Mouse (Mus musculus): ENCODE results near the gene Fthl17c. TPM values are rescaled to one million over a fixed set of nuclear protein-coding genes. Genes with fewer than 3 reads are reported as not detected.

Fthl17c gene
- polyA plus RNA-seq (2014; fragmentation: Illumina TruSeq; extraction: RNeasy Lipid Tissue Mini Kit (QIAGEN cat#74804); ENCODE audit: low read depth, low replicate concordance), result not detected

DNA sequence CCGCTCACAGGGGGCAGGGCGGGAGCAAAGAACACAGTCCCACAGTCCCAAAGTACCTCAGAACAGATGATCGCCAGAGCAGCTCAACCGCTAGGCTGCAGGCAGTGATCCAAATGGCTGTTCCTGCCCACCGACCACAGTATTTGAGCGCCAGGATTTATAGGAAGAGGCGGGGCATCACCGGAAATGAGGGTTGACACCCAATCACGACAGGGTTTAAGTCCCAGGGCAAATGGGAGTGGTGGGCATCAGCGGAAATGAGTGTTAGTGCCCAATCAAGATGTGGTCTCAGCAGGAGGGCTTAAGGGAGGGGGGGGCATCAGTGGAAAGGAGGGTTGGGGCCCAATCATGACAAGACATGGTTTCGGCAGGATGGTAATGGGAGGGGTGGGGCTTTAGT, at the start of gene Fthl17c:
Gene Fthl17c (minus strand): TSS at position 101 of the 400 bp plus-strand sequence.

DNA sequence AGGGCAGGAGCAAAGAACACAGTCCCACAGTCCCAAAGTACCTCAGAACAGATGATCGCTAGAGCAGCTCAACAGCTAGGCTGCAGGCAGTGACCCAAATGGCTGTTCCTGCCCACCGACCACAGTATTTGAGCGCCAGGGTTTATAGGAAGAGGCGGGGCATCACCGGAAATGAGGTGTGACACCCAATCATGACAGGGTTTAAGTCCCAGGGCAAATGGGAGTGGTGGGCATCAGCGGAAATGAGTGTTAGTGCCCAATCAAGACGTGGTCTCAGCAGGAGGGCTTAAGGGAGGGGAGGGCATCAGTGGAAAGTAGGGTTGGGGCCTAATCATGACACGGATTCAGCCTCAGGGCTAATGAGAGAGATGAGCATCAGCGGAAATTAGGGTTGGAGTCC, 10.3 kb upstream of the Fthl17c start, which contains the start of gene Fthl17d:
Gene Fthl17d (minus strand): TSS at position 101 of the 400 bp plus-strand sequence.

DNA sequence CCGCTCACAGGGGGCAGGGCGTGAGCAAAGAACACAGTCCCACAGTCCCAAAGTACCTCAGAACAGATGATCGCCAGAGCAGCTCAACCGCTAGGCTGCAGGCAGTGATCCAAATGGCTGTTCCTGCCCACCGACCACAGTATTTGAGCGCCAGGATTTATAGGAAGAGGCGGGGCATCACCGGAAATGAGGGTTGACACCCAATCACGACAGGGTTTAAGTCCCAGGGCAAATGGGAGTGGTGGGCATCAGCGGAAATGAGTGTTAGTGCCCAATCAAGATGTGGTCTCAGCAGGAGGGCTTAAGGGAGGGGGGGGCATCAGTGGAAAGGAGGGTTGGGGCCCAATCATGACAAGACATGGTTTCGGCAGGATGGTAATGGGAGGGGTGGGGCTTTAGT, 13.5 kb downstream of the Fthl17c start, which contains the start of gene Fthl17b:
Gene Fthl17b (minus strand): TSS at position 101 of the 400 bp plus-strand sequence.

Other genes with a start within 250 kb of the Fthl17c start
- gene Ssx9, start 228.1 kb downstream of the Fthl17c start, polyA plus RNA-seq (2014; fragmentation: Illumina TruSeq; extraction: RNeasy Lipid Tissue Mini Kit (QIAGEN cat#74804); ENCODE audit: low read depth, low replicate concordance), result not detected
- not detected for gene Ssxb5, start 172.9 kb downstream of the Fthl17c start, polyA plus RNA-seq (2014; fragmentation: Illumina TruSeq; extraction: RNeasy Lipid Tissue Mini Kit (QIAGEN cat#74804); ENCODE audit: low read depth, low replicate concordance)
- gene Gm6592, start 132.6 kb downstream of the Fthl17c start, polyA plus RNA-seq (2014; fragmentation: Illumina TruSeq; extraction: RNeasy Lipid Tissue Mini Kit (QIAGEN cat#74804); ENCODE audit: low read depth, low replicate concordance), result not detected
- not detected for gene Gm5751, start 102.3 kb downstream of the Fthl17c start, polyA plus RNA-seq (2014; fragmentation: Illumina TruSeq; extraction: RNeasy Lipid Tissue Mini Kit (QIAGEN cat#74804); ENCODE audit: low read depth, low replicate concordance)
- 24.3 TPM for gene B630019K06Rik, start 84.2 kb downstream of the Fthl17c start, polyA plus RNA-seq (2014; fragmentation: Illumina TruSeq; extraction: RNeasy Lipid Tissue Mini Kit (QIAGEN cat#74804); ENCODE audit: low read depth, low replicate concordance)
- gene Fthl17b, start 13.6 kb downstream of the Fthl17c start, polyA plus RNA-seq (2014; fragmentation: Illumina TruSeq; extraction: RNeasy Lipid Tissue Mini Kit (QIAGEN cat#74804); ENCODE audit: low read depth, low replicate concordance), result not detected
- not detected for gene Fthl17d, start 10.2 kb upstream of the Fthl17c start, polyA plus RNA-seq (2014; fragmentation: Illumina TruSeq; extraction: RNeasy Lipid Tissue Mini Kit (QIAGEN cat#74804); ENCODE audit: low read depth, low replicate concordance)
- gene Fthl17e, start 56.9 kb upstream of the Fthl17c start, polyA plus RNA-seq (2014; fragmentation: Illumina TruSeq; extraction: RNeasy Lipid Tissue Mini Kit (QIAGEN cat#74804); ENCODE audit: low read depth, low replicate concordance), result not detected
- gene Fthl17f, start 86.5 kb upstream of the Fthl17c start, polyA plus RNA-seq (2014; fragmentation: Illumina TruSeq; extraction: RNeasy Lipid Tissue Mini Kit (QIAGEN cat#74804); ENCODE audit: low read depth, low replicate concordance), result not detected
- not detected for gene 4930402K13Rik, start 128.0 kb upstream of the Fthl17c start, polyA plus RNA-seq (2014; fragmentation: Illumina TruSeq; extraction: RNeasy Lipid Tissue Mini Kit (QIAGEN cat#74804); ENCODE audit: low read depth, low replicate concordance)
- gene Lancl3, start 223.3 kb upstream of the Fthl17c start, polyA plus RNA-seq (2014; fragmentation: Illumina TruSeq; extraction: RNeasy Lipid Tissue Mini Kit (QIAGEN cat#74804); ENCODE audit: low read depth, low replicate concordance), result 9.7 TPM